Mouse (Mus musculus) right cerebral cortex, postnatal 10 days (tissue): ENCODE results near the gene Siglecf.
A peak's percentile ranks its signal among the peaks of the same experiment; 100 is the strongest.

Experiments
- DNase-seq, 2 experiments: peaks; one replicate each; pipeline ENCODE4 v3.0.0; 2021; ENCODE audit warnings: low spot score in 2 of 2

Gene Siglecf

GRCm38 (mm10) chr7:43362021-43362420, 10.9 kb downstream of the Siglecf start:
- no peak for DNase-seq

- DNase-seq: peak; percentile 29 to 40
Observed at GRCm38 (mm10) chr7:43378226-43378625, 27.1 kb downstream of the Siglecf start.

- no peak for DNase-seq
Observed at GRCm38 (mm10) chr7:43392349-43393121, 41.4 kb downstream of the Siglecf start.

GRCm38 (mm10) chr7:43399501-43399900, 48.4 kb downstream of the Siglecf start:
- DNase-seq: no peak

GRCm38 (mm10) chr7:43402718-43403117, 51.6 kb downstream of the Siglecf start:
- DNase-seq: no peak

GRCm38 (mm10) chr7:43407573-43407972, 56.4 kb downstream of the Siglecf start:
- DNase-seq: no peak

- no peak for DNase-seq
Observed at GRCm38 (mm10) chr7:43408131-43408553, 57.0 kb downstream of the Siglecf start, which contains the start of gene Siglecg. Gene Siglecg (plus strand): TSS chr7:43408204.

GRCm38 (mm10) chr7:43409084-43409483, 57.9 kb downstream of the Siglecf start:
- no peak for DNase-seq
